Mouse (Mus musculus) embryonic stem cell, embryonic (primary cell): Measurements from ENCODE around the gene Tbxas1.

Experiments used
- CTCF ChIA-PET, 4 experiments: fragments of 300-600 bp in 2 of 4; fragments of 350-600 bp in 2 of 4; sonication (Branson Sonifier 250); formaldehyde crosslinking; loops; one replicate each; lab custom pipeline; 2022; ENCODE audit warnings: inconsistent platforms in 2 of 4; lab: Charles Lee
- POLR2A ChIA-PET, 4 experiments: fragments of 300-600 bp in 2 of 4; fragments of 350-600 bp in 2 of 4; sonication (Branson Sonifier 250); formaldehyde crosslinking; loops; one replicate each; lab custom pipeline; 2022; ENCODE audit warnings: antibody characterized with exemption in 4 of 4, inconsistent platforms in 1 of 4; lab: Charles Lee

Tbxas1 gene

GRCm38 (mm10) chr6:38876071-38876911, 1.1 kb downstream of the Tbxas1 start, which contains the start of gene Hipk2:
Gene Hipk2 (minus strand): TSS chr6:38876165.
- ChIA-PET CTCF (interaction anchor here (0.5 to 1.6 kb wide), 6 partner anchors 10 to 140 kb away, joined by 3 to 14 read pairs (median 6); no protein-coding TSS in a partner anchor), POLR2A (interaction anchor here (0.5 to 1.2 kb wide), 16 partner anchors 10 to 325 kb away, joined by 3 to 7 read pairs (median 3); partner anchors contain the start of genes Clec2l (in 1 of the 4) and Luc7l2 (in 1 of the 4))

- POLR2A ChIA-PET = interaction anchor here in 1 of 4 experiments (0.6 kb wide), 1 partner anchor 119 kb away, joined by 3 read pairs; no protein-coding TSS in a partner anchor
- CTCF ChIA-PET = interaction anchor here in 1 of 4 experiments (1.3 kb wide), 1 partner anchor 141 kb away, joined by 6 read pairs; no protein-coding TSS in a partner anchor
Observed at GRCm38 (mm10) chr6:38877674-38878073, 2.5 kb downstream of the Tbxas1 start.

- CTCF ChIA-PET = no interaction called here
- POLR2A ChIA-PET = interaction anchor here in 1 of 4 experiments (0.6 kb wide), 1 partner anchor 238 kb away, joined by 6 read pairs; no protein-coding TSS in a partner anchor
Observed at GRCm38 (mm10) chr6:38881468-38881867, 6.3 kb downstream of the Tbxas1 start.

GRCm38 (mm10) chr6:38881975-38882374, 6.8 kb downstream of the Tbxas1 start:
- POLR2A ChIA-PET = interaction anchor here in 1 of 4 experiments (0.6 kb wide), 1 partner anchor 238 kb away, joined by 6 read pairs; no protein-coding TSS in a partner anchor

GRCm38 (mm10) chr6:38882728-38883171, 7.5 kb downstream of the Tbxas1 start:
- POLR2A ChIA-PET = no interaction called here
- CTCF ChIA-PET = interaction anchor here in 1 of 4 experiments (0.6 kb wide), 1 partner anchor 43 kb away, joined by 5 read pairs; no protein-coding TSS in a partner anchor

More at GRCm38 (mm10) chr6:38881975-38882374, 6.8 kb downstream of the Tbxas1 start:
- CTCF ChIA-PET = interaction anchor here in 1 of 4 experiments (0.5 kb wide), 1 partner anchor 15 kb away, joined by 3 read pairs; no protein-coding TSS in a partner anchor

- POLR2A ChIA-PET = no interaction called here
Observed at GRCm38 (mm10) chr6:38884482-38884881, 9.3 kb downstream of the Tbxas1 start.

GRCm38 (mm10) chr6:38885132-38885531, 9.9 kb downstream of the Tbxas1 start:
- POLR2A ChIA-PET = no interaction called here

More at GRCm38 (mm10) chr6:38884482-38884881, 9.3 kb downstream of the Tbxas1 start:
- CTCF ChIA-PET = interaction anchor here in 1 of 4 experiments (0.5 kb wide), 1 partner anchor 41 kb away, joined by 3 read pairs; no protein-coding TSS in a partner anchor

GRCm38 (mm10) chr6:38887436-38887835, 12.2 kb downstream of the Tbxas1 start:
- ChIA-PET CTCF (no interaction called here), POLR2A (interaction anchor here in 1 of 4 experiments (1.6 kb wide), 1 partner anchor 10 kb away, joined by 4 read pairs; no protein-coding TSS in a partner anchor)

More at GRCm38 (mm10) chr6:38885132-38885531, 9.9 kb downstream of the Tbxas1 start:
- CTCF ChIA-PET = interaction anchor here in 2 of 4 experiments (0.5 to 0.6 kb wide), 2 partner anchors 40 kb away, joined by 3 to 5 read pairs; no protein-coding TSS in a partner anchor

GRCm38 (mm10) chr6:38889156-38889555, 14.0 kb downstream of the Tbxas1 start:
- POLR2A ChIA-PET = interaction anchor here in 1 of 4 experiments (0.8 to 1.3 kb wide), 2 partner anchors 12 to 14 kb away, joined by 3 to 4 read pairs; partner anchors contain the start of genes Hipk2 and Tbxas1
- CTCF ChIA-PET = no interaction called here

GRCm38 (mm10) chr6:38892017-38892416, 16.8 kb downstream of the Tbxas1 start:
- POLR2A ChIA-PET = interaction anchor here in 1 of 4 experiments (0.7 kb wide), 1 partner anchor 216 kb away, joined by 3 read pairs; no protein-coding TSS in a partner anchor
- CTCF ChIA-PET = no interaction called here

GRCm38 (mm10) chr6:38893615-38894014, 18.4 kb downstream of the Tbxas1 start:
- CTCF ChIA-PET = no interaction called here

GRCm38 (mm10) chr6:38900073-38900472, 24.9 kb downstream of the Tbxas1 start:
- CTCF ChIA-PET = no interaction called here

More at GRCm38 (mm10) chr6:38893615-38894014, 18.4 kb downstream of the Tbxas1 start:
- POLR2A ChIA-PET = no interaction called here

GRCm38 (mm10) chr6:38900479-38901126, 25.4 kb downstream of the Tbxas1 start:
- ChIA-PET POLR2A (interaction anchor here in 1 of 4 experiments (0.5 kb wide), 1 partner anchor 14 kb away, joined by 3 read pairs; no protein-coding TSS in a partner anchor), CTCF (no interaction called here)

More at GRCm38 (mm10) chr6:38900073-38900472, 24.9 kb downstream of the Tbxas1 start:
- POLR2A ChIA-PET = no interaction called here

- ChIA-PET CTCF (no interaction called here), POLR2A (no interaction called here)
Observed at GRCm38 (mm10) chr6:38901152-38901551, 25.9 kb downstream of the Tbxas1 start.

GRCm38 (mm10) chr6:38901636-38902035, 26.4 kb downstream of the Tbxas1 start:
- POLR2A ChIA-PET = no interaction called here

GRCm38 (mm10) chr6:38902820-38903439, 27.7 kb downstream of the Tbxas1 start:
- CTCF ChIA-PET = interaction anchor here in 1 of 4 experiments (0.5 kb wide), 1 partner anchor 22 kb away, joined by 7 read pairs; no protein-coding TSS in a partner anchor
- POLR2A ChIA-PET = interaction anchor here in 1 of 4 experiments (0.6 to 1.4 kb wide), 2 partner anchors 27 to 194 kb away, joined by 3 to 5 read pairs; partner anchors contain the start of genes Hipk2 and Tbxas1

More at GRCm38 (mm10) chr6:38901636-38902035, 26.4 kb downstream of the Tbxas1 start:
- CTCF ChIA-PET = no interaction called here

GRCm38 (mm10) chr6:38906005-38906404, 30.8 kb downstream of the Tbxas1 start:
- ChIA-PET CTCF (interaction anchor here in 1 of 4 experiments (0.6 kb wide), 1 partner anchor 19 kb away, joined by 8 read pairs; no protein-coding TSS in a partner anchor), POLR2A (interaction anchor here in 1 of 4 experiments (1.2 kb wide), 1 partner anchor 176 kb away, joined by 3 read pairs; no protein-coding TSS in a partner anchor)
